Mouse (Mus musculus) adrenal gland, postnatal 10 days (tissue): ENCODE measurements around the gene Ros1. TPM values are rescaled to one million over a fixed set of nuclear protein-coding genes. Genes with fewer than 3 reads are reported as not detected.

ENCODE experiments used
- DNase-seq: peaks from one replicate; pipeline ENCODE4 v3.0.0; 2021; ENCODE audit warnings: mixed read lengths
- microRNA-seq: library from miRNA; unstranded; fragments of <30 nt; microRNA quantifications from one replicate; pipeline ENCODE4 v1.2.0, GENCODE M21; 2021
- total RNA-seq, 2 experiments: library from RNA; stranded (reverse); gene quantifications; 2 replicates each; pipeline ENCODE4 v1.2.3; 2021

Gene Ros1
- total RNA-seq, 2 experiments from 2014 or later: 0.09 TPM; not detected in 1

GRCm38 (mm10) chr10:52022413-52023212 is 172.4 kb downstream of the Ros1 start, which contains the start of gene Vgll2:
Vgll2 (plus strand) TSS chr10:52022502.
- peak; percentile 55 for DNase-seq

- DNase-seq: no peak
Observed at GRCm38 (mm10) chr10:52021736-52022394, 173.2 kb downstream of the Ros1 start.

GRCm38 (mm10) chr10:52021231-52021630 is 173.8 kb downstream of the Ros1 start:
- DNase-seq: no peak

- no peak for DNase-seq
Observed at GRCm38 (mm10) chr10:52018471-52018870, 176.6 kb downstream of the Ros1 start.

Small RNA genes lying within 50 kb of the gene (microRNA-seq; reads per million reads assigned to microRNA genes)
- gene Gm24084: not detected

Other genes with a start within 250 kb of the Ros1 start
- gene Vgll2, start 172.7 kb downstream of the Ros1 start, total RNA-seq: 1 to 10 TPM; 2.5 to 9.6 TPM
- gene Dcbld1, start 38.4 kb upstream of the Ros1 start, total RNA-seq: 1 to 10 TPM; 6.8 to 7.0 TPM
- not detected for gene Gm26741, start 163.5 kb upstream of the Ros1 start, total RNA-seq
- 10 to 100 TPM; 22.8 to 23.5 TPM for gene Gopc, start 186.9 kb upstream of the Ros1 start, total RNA-seq
- gene Nepn, start 193.7 kb upstream of the Ros1 start, total RNA-seq: under 1 TPM; 0.18 to 0.30 TPM
- gene Nus1, start 222.3 kb upstream of the Ros1 start, total RNA-seq: 10 to 100 TPM; 40.8 to 44.2 TPM